Mouse (Mus musculus) cerebellum, adult 18-20 months (tissue): ENCODE data around the gene Fam228a.
"Not testable (repeated sequence)": the region's sequence is repeated elsewhere in the genome, so short reads cannot be mapped to it uniquely, and the experiment has no call there.

Experiments used
- DNase-seq, 2 experiments: peaks; one replicate each; pipeline ENCODE4 v3.0.0; 2021

The Fam228a gene

DNA sequence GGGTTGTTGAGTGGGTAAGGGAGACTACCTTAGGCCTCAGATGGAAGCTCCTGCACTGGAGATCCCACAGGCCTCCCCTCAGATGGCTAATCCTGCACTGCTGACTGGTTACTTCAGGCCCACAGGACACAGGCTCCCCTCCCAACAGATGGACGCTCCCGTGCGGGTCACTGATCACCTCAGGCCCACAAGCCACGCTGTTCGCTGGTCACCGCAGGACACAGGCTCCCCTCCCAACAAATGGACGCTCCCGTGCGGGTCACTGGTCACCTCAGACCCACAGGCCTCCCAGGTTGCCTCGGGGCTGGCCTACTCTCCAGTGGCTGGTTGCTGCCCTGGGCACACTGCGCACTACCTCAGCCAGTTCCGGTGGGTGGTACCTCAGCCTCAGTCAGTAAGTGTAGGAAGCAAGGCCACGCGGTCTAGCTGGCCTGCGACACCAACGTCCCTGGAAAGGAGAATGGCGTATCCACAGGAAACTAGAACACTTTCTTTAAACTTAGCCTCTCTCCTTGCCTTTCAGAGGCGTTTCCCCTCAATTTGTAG, at the start of gene Fam228a:
TSS of gene Fam228a (minus strand) at position 400 of the 546 bp plus-strand sequence.
- DNase-seq, result no peak

DNA sequence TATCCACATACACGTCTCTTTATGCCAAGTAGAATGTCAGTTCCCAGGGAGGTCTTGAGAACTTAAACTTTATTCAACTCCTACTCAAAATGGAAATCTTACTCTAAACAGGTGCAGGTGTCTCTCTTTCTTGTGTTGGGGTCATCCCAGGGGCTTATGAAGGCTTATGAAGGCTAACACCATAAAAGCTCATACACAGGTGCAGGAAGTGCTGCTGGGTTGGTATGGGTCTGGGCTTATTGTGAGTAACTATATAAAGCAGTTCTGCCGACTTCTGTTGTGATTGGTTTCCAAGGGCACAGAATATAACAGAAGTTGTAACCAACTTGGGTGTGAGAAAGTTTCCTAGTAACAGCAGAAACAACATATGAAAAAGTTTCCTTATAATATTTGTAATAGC, 46.2 kb upstream of the Fam228a start:
- DNase-seq, result no peak

DNA sequence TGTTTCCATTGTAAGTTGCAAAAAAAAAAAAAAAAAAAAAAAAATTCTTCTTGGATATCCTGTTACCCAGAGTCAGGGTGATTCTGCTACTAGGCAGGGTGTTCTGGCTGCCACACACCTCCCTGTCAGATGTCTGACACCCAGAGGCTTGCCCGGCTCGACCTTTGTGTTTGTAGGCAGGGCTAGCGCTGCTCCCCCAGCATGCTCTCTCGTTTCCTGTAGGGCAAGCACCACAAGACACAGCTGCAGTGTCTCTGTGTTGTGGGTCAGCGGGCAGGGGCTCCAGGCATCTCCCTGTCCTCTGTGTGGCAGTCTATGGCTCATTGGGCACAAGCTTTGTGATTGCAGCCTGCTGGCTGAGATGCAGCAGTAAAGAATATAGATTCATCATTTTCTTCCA, 45.4 kb upstream of the Fam228a start:
- no peak for DNase-seq

DNA sequence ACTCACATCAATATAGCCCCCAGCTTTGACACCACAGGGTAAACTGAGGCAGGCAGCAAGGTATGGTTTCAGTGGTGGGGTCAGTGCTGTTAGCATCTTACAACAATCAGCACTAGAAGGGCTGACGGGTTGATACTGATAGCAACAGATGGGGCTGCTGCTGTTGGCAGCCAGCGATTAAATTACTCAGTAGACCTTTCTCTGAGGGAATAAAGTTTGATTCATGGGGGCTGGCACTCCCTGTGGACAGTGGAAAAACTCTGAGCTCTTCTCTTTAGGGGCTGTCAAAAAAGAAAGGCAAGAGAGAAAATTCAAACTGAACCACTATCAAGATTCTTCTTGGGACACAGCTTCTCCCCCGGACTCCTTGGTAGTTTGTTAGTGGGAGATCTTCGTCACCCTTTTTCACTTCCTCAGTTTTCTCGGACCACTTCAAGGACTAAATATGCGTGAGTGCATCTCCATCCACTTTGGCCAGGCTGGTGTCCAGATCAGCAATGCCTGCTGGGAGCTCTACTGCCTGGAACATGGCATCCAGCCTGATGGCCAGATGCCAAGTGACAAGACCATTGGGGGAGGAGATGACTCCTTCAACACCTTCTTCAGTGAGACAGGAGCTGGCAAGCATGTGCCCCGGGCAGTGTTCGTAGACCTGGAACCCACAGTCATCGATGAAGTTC, 43.6 kb upstream of the Fam228a start:
- peak; percentile 23 to 35 for DNase-seq

DNA sequence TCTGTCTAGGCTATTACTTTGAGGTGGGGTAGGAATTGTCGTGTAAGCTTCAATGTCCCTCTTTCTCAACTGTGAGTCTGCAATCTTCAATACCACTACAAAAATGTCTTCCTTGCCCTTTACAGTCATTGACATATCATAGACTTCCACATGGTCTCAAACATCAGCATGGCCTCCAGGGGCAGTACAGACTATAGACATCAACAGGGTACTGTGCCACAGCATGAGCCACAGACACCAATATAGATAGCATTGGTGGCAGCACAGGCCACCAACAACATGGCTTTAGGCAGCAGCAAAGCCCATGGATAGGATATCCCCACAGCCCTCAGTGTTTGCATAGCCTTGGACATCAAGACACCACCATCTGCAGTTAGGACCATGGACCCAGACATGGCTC, 43.0 kb upstream of the Fam228a start:
- no peak for DNase-seq

DNA sequence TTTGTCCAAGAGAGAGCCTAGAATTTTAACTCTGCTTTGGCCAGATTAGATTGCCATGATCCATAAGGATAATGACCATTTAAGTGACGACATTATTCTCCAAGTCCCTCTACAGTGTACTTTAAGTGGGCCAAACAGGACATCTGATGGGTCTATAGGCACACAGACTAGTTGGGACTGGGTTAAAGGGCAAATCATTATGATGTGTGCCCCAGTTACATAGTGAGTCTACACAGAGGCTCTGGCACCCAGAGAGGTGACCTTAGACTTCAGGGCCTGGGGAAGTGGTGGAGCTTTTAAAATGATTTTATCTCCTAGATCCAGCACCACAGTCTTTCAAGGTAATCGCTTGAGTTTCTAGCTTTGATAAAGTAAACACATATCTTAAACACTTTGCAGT, 42.0 kb upstream of the Fam228a start:
- no peak for DNase-seq

DNA sequence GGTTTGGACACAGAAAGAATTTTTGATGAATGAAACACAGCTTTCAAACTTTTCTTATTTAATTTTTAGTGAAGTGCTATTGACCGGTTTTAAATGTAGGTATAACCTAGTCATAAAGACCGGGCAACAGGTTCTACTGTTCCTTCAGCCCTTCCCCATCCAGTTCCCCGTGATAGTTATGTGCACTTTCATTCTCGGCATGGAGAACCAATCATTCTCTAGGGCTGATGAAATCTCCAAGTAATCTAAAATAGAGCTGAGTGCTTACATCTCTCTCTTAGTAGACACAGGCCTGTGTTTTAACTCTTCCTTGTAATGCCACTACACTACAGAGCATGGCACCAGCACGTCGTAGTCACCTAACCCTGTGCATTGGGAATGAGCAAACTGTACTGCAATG, 39.5 kb upstream of the Fam228a start:
- DNase-seq, result no peak

DNA sequence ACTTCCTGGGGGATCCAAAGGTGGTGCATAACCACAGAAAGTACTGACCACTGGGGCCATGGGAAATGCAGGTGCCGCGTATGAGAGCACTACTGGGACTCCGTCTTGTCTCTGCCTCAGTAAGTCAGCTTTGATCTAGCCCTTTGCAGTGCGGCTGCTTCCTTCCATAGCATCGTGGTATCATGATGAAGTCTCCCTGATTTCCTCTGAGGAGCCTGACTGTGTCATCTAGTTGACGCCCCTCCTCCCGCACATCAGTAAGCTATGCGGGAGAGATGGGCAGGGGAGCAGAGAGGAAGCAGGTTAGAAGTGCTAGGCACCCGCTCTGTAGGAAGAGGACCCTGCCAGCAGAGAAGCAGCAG, 37.3 kb upstream of the Fam228a start:
- DNase-seq, result no peak

DNA sequence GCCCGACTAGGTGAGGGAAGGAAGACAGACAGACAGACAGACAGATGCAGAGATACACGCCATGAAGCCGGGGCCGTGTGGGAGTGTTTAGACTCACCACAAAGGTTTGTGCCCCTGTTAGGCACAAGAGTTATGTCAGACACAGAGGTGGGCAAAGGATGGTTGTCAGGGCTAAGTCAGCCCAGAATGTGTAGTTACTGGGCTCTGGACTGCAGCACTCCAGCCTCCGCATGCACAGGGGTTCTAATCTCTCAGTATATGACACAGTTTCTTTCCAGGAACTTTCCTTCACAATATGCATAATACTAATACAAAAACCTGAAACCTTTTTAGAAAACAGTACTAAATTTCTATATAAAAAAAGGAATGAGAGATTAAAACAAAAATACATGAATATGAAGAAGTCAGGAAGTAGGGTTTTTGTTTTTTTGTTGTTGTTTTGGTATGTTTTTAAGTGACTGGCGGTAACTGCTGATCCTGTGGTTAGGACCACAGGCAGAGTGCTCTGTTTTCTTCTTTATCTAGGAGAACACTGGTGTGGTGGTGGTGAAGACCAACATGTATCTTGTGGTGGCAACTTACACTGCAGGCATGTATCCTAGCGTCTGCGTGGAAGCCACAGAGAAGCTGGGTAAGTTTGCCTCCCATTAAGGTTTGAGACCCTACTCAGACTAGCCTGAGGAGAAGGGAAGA, 36.8 kb upstream of the Fam228a start:
- DNase-seq, result no peak

DNA sequence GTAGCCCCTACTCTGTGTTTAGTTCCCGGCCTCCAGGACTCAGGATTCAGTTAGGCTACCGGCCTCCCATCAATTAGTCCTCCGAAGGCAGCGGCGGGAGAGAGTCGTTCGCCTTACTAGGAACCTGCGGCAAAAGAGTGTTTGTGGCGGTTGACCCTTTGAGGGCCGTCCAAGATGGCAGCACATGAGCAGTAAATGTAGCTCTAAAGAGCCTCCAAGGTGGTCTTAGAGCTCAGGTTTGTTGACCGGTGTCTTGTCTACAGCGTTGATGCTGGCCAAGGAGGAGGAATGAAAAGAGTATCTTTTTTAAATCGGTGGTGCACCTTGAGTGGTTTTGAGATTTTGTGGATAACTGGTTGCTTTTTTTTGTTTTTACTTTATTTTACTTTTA, 31.1 kb upstream of the Fam228a start:
- DNase-seq, result no peak

DNA sequence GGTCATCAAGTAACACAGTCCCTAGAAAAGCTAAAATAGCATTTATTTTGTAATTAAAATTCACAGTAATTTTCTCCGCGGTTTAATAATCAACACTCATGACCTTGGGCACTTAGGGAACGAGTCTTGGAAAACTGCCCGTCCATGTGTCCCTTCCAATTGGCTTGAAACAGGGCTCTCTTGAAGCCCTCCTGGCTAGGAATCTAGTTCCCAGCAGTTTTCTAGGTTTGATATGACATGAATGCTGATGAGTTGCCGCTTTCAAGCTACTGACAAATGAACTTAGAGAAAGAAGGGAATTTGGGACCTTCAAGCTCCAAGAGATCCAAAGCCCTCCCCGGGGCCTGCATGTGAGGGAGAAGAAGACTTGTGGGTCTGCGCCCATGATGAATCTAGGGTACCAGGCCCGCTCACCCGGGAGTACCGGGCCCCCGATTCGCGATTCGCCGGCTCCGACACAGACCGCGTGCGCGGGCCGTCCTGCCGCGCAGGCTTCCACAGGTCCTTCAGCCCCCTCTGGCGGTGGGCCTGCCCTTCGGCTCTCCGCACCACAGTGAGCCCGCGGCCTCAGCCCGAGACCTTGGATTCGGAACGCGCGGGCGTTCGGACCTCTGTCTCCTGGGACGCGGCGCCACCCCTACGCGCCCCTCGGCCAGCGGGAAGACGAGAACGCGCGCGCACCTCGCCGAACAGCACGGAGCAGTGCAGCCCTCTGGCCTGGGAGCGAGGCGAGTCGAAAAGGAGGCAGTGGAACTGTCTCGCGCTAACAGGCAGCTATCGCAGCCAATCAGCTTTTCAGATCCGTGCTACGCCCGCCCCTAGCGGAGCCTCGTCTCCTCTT, 30.5 kb upstream of the Fam228a start, which contains the start of the genes Pfn4 and Fam228b:
TSS of gene Pfn4 (plus strand) at position 531 of the 841 bp plus-strand sequence.
TSS of gene Fam228b (minus strand) at position 776 of the 841 bp plus-strand sequence.
- peak; percentile 98 for DNase-seq

DNA sequence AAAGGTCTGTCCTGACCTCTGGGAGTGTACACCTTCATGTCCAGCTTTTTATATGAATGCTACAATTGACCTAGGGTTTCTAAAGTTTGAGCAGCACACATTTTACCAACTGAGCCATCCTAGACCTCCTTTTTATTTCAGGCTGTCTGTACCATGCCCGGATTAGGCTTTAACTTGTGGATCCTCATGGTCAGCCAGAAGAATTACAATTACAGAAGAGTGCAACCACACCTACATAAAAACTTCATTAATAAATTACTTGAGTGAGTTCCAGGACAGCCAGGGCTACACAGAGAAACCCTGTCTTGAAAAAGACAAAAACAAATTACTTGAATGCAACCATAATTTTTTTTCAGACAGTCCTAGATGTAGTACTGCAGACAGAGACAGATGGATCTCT, 18.8 kb upstream of the Fam228a start:
- no peak for DNase-seq

DNA sequence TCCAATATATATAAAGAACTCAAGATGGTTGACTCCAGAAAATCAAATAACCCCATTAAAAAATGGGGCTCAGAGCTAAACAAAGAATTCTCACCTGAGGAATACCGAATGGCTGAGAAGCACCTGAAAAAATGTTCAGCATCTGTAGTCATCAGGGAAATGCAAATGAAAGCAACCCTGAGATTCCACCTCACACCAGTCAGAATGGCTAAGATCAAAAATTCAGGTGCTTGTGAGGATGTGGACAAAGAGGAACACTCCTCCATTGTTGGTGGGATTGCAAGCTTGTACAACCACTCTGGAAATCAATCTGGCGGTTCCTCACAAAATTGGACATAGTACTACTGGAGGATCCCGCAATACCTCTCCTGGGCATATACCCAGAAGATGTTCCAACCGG, 16.2 kb upstream of the Fam228a start:
- not testable (repeated sequence) for DNase-seq

DNA sequence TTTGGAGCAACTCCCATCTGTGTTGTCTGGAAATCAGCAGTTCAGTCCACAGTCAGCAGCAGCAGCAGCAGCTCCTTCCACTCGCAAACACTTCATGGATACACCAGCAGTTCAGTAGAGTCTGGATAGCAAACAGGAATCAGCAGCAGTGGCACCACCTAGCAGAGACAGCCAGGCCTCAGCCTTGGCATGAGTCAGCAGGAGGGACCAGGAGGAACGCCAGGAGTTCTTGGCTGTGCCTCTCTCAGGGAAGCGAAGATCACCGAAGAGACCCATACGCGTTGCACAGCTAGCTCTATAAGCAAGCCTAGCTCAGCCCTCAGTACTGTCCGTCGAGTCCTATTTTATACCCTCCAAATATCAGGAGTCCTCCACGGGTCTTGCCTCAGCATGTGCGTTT, 6.3 kb upstream of the Fam228a start:
- DNase-seq, result no peak

DNA sequence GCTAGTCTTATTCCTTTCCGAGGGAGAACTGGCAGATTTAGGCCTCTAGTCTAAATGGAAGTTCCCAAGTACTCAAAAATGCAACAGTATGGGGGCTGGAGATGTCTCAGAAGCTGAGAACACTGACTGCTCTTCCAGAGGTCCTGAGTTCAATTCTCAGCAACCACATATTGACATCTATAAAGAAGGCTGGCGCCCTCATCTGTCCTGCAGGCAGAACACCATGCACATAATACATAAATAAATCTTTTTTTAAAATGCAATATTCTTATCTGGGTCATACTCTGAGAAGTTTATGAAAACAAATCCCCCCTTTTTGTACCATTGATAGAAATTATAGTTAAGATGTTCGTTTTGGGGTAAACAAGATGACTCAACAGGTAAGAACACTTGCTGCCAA, 4.0 kb upstream of the Fam228a start:
- DNase-seq, result no peak

DNA sequence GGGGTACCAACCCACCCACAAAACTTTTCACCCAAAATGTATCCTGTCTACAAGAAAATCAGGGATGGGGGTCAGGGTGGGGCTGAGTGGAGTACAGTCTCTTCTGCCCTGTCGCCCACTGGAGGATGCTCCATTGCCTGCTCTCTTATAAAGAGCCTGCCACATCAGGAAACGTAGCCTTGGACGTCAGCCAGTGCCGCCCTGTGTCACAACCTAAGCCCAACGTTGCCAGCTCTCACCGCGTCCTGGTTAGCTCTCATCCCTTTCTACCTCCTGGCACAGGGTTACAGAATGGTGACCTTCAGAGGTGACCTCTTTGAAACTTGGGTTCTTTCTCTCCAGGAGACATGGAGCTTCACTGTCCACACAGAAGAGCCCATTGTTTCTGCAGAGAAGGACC, 2.6 kb upstream of the Fam228a start:
- no peak for DNase-seq

DNA sequence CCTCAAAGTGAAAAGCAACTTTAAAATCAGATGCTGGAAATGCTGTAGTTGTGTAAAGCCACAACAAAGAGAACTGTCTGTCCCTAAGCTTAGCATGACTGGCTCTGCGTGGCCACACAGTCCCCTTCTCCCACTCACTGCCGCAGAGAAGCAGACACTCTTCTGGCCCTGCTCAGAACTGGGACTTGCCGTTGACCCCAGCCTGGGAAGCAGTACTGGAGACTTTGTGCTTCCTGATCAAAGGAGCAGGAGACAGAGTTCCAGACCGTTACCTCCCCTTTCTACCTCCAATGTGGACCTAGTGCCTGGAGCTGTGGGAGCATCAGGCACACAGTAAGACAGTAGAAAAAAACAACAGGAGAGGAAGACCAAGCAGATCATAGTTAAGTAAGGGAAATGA, 5.9 kb downstream of the Fam228a start:
- no peak for DNase-seq

DNA sequence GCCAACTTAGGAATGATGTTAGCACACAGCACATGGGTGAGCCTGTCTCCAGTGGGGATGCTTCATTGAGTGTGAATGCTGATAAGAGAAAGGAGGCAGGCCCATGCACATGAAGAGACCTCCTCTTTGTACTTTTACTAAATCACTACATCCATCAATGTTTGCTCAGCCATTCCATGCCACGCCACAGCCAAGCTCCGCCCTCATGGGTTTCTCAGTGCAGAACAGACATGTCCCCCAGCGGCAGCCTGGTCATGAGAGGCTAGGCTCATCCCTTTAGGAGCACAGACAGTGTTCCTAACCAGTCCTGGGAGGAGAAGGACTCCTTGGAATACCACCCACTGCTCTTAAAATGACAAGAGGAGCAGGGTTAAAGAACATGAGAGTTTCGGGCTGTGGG, 6.6 kb downstream of the Fam228a start:
- no peak for DNase-seq

DNA sequence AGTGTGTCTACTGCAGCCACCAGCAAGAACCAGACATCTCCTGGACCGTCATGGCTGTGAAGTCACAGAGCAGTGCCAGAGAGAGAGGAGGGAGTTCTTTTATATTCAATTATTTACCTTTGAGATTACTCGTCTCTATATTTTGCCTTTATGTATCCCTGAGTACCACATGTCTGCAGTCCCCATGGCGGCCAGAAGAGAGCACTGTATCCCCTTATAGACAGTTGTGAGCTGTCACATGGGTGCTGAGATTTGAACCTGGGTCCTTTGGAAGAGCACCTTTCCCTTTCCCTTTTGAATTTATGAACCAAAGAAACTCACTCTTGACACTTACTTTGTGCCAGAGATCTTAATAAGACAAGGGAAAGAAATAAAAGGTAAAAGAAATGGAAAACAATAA, 9.1 kb downstream of the Fam228a start:
- DNase-seq, result no peak

DNA sequence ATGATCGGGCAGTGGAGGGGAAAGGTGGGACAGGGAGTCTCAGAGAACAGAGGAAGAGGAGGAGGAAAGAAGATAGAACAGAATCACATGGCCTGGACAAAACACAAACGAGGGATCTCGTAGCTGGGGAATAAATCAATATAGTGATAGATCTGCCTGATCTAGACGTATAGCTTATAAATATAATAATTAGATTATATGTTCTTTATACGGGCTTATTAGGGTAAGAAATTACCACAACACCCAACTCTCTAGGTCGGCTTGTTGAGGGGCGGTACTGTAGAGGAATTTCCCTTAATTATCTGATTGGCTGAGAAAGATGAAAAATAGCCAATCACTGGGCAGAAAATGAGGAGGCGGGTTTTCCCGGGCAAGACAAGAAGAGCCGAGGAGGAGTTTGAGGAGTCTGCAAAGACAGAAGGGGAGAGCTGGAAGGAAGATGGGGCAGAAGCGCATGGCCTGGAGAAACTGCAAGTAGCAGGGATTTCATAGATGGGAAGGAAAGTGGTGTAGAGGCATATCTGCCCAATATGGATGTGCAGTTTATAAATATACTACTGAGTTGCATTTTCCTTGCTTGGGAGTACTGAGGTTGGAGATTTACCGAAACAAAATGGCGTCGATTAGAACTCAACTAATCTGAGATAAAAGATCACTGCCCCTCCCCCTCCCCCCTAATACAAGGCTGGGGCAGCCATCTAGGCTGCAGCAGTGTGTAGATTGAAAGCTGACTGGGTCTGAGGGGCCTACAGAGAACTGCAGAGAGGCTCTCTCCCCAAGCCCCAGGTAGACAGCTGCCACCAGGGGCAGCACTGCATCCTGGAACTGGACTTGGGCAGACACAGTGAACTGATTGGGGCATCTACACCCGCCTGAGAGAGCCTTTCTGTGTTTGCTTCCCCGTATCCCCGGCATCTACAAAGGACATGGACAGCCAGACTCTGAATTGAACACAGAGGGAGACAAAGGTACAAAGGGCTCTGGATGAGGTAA, 18.2 kb downstream of the Fam228a start:
- DNase-seq, result no peak

DNA sequence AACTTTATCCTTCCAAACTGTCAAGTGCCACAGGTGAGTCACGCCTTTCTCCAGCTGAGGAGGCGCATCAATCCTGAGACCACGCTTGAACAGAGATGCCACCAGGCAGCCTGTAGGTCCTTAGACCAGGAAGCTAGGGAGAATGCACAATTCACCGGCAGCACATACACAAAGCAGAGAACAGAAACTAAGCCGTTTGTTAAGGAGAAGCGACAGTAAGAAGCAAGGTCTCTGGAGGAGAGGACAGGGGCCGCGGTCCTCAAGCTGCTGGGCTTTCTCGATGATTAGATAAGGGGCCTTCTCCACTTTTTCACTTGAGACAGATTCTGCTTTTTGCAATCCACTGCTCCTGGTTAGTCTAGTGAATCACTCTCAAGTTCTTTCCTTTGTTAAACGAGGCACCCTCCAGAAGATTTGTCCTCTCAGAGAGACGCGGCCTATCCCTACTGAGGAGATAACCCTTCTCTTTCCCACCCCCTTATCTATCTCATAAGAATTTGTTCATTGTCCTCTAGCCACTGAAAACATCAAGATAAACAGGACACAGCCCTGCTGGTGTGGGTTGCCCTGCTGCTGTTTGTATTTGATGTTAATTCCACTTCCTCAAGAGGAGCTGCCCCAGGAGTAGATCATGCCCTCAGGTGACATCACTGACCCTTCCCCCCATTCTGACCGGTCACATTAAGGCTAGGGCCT, 19.0 kb downstream of the Fam228a start:
- no peak for DNase-seq

DNA sequence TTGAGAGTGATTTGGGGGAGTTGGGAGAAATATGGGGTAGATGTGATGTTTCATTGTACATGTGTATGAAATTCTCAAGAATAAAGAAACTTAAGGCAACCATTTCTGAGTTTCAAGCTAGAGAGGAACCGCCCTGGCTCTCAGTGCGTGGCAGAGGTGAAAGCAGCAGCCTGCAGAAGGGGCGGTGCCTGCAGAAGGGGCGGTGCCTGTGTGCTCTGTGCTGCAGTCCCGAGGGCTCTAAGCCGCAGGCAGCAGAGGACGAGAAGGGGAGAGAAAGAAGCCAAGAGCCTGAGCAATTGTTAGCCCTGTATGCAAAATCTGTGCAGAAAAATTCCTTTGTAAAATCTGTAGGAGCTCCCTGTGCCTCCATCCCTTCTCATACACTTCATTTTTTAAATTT, 20.8 kb downstream of the Fam228a start:
- DNase-seq, result no peak
